Mouse (Mus musculus) CH12.LX (cell line): ENCODE results near the gene Rpl36-ps4. TPM values are rescaled to one million over a fixed set of nuclear protein-coding genes. Genes with fewer than 3 reads are reported as not detected.

Experiments
- DNase-seq: peaks from one replicate; pipeline ENCODE4 v3.0.0-alpha.2; 2013; ENCODE audit errors: extremely low read depth
- H3K27ac ChIP-seq: 2 replicates; pipeline ENCODE4 v1.5.1; 2012; ENCODE audit warnings: low read depth, mild to moderate bottlenecking, control low read depth, moderate library complexity; ENCODE audit not compliant: insufficient read depth
- H3K27me3 ChIP-seq: replicated peaks from 2 replicates; pipeline ENCODE3; 2012; ENCODE audit warnings: inconsistent platforms
- H3K36me3 ChIP-seq, 2 experiments: replicated peaks in 1 of 2; 2 replicates each; pipeline versions ENCODE3 to v1.6.1; 2012; ENCODE audit warnings: inconsistent platforms in 1 of 2, low read length in 1 of 2, mild to moderate bottlenecking in 1 of 2, mixed read lengths in 1 of 2, moderate library complexity in 1 of 2; ENCODE audit not compliant: control insufficient read depth in 1 of 2, insufficient read depth in 1 of 2
- H3K4me1 ChIP-seq, 2 experiments: 2 replicates each; pipeline ENCODE4 v1.6.1; 2012; ENCODE audit warnings: inconsistent platforms in 1 of 2, moderate library complexity in 1 of 2; ENCODE audit not compliant: insufficient read depth in 2 of 2, control insufficient read depth in 1 of 2
- H3K4me2 ChIP-seq: 2 replicates; pipeline ENCODE4 v1.6.1; 2012; ENCODE audit warnings: low read depth, mild to moderate bottlenecking, control low read depth; ENCODE audit not compliant: poor library complexity, insufficient read depth, severe bottlenecking
- H3K4me3 ChIP-seq, 3 experiments: fragments of 150-350 bp in 1 of 3; sonication (generic) in 1 of 3; replicated peaks in 1 of 3; 2 replicates each; pipeline versions ENCODE3 to v1.5.1; 2011 to 2012; ENCODE audit warnings: low read depth in 2 of 3, low read length in 2 of 3, mild to moderate bottlenecking in 2 of 3, moderate library complexity in 2 of 3, control low read depth in 1 of 3, improper control_type of control experiment in 1 of 3, inconsistent platforms in 1 of 3, mixed read lengths in 1 of 3; ENCODE audit not compliant: poor library complexity in 1 of 3
- H3K79me2 ChIP-seq: replicated peaks from 2 replicates; pipeline ENCODE4 v1.6.1; 2012; ENCODE audit warnings: mild to moderate bottlenecking, moderate library complexity; ENCODE audit not compliant: control insufficient read depth, poor library complexity, insufficient read depth, severe bottlenecking; ENCODE audit errors: extremely low read depth
- H3K9ac ChIP-seq: 2 replicates; pipeline ENCODE4 v1.6.1; 2012; ENCODE audit warnings: low read depth, mild to moderate bottlenecking, control low read depth, moderate library complexity; ENCODE audit not compliant: insufficient read depth
- H3K9me3 ChIP-seq: replicated peaks from 2 replicates; pipeline ENCODE3; 2012; ENCODE audit warnings: low read length, inconsistent platforms, mixed read lengths
- CHD1 ChIP-seq: IDR thresholded peaks from 2 replicates; pipeline ENCODE4 v1.6.1; 2012; ENCODE audit warnings: low read depth, low read length, improper control_type of control experiment, inconsistent platforms
- CHD2 ChIP-seq: IDR thresholded peaks from 2 replicates; pipeline ENCODE4 v1.6.1; 2011; ENCODE audit warnings: low read length, improper control_type of control experiment
- E2F4 ChIP-seq: IDR thresholded peaks from 2 replicates; pipeline ENCODE4 v1.6.1; 2011; ENCODE audit warnings: low read depth, low read length, improper control_type of control experiment; ENCODE audit not compliant: insufficient replicate concordance
- ELF1 ChIP-seq: IDR thresholded peaks from 2 replicates; pipeline ENCODE4 v1.6.1; 2014; ENCODE audit warnings: low read depth, mild to moderate bottlenecking, inconsistent platforms, low read length, improper control_type of control experiment
- EP300 ChIP-seq: IDR thresholded peaks from 2 replicates; pipeline ENCODE4 v1.6.1; 2011; ENCODE audit warnings: low read length, improper control_type of control experiment
- GABPA ChIP-seq: IDR thresholded peaks from 2 replicates; pipeline ENCODE4 v1.6.1; 2012; ENCODE audit warnings: low read depth, low read length, improper control_type of control experiment, inconsistent platforms; ENCODE audit not compliant: insufficient replicate concordance
- HCFC1 ChIP-seq: IDR thresholded peaks from 2 replicates; pipeline ENCODE4 v1.6.1; 2012; ENCODE audit warnings: low read depth, mild to moderate bottlenecking, inconsistent platforms, low read length, improper control_type of control experiment
- IRF4 ChIP-seq: IDR thresholded peaks from 2 replicates; pipeline ENCODE4 v1.6.1; 2014; ENCODE audit warnings: low read depth, mild to moderate bottlenecking, inconsistent platforms, low read length, improper control_type of control experiment
- JUN ChIP-seq: IDR thresholded peaks from 2 replicates; pipeline ENCODE4 v1.6.1; 2011; ENCODE audit warnings: low read depth, mild to moderate bottlenecking, low read length, improper control_type of control experiment, moderate library complexity; ENCODE audit not compliant: insufficient read depth
- JUND ChIP-seq: conservative IDR thresholded peaks from 2 replicates; pipeline ENCODE4 v1.6.1; 2011; ENCODE audit warnings: low read depth, low read length, improper control_type of control experiment
- MAFK ChIP-seq: IDR thresholded peaks from 2 replicates; pipeline ENCODE4 v1.6.1; 2011; ENCODE audit warnings: low read length, improper control_type of control experiment; ENCODE audit not compliant: insufficient replicate concordance
- MXI1 ChIP-seq: IDR thresholded peaks from 2 replicates; pipeline ENCODE4 v1.6.1; 2011; ENCODE audit warnings: mild to moderate bottlenecking, low read depth, low read length, improper control_type of control experiment
- MYC ChIP-seq: IDR thresholded peaks from 2 replicates; pipeline ENCODE4 v1.6.1; 2011; ENCODE audit warnings: low read depth, mild to moderate bottlenecking, improper control_type of control experiment, low read length
- NRF1 ChIP-seq: IDR thresholded peaks from 2 replicates; pipeline ENCODE4 v1.6.1; 2014; ENCODE audit warnings: low read depth, mild to moderate bottlenecking, inconsistent platforms, low read length, improper control_type of control experiment, moderate library complexity
- RAD21 ChIP-seq: IDR thresholded peaks from 2 replicates; pipeline ENCODE4 v1.6.1; 2011; ENCODE audit warnings: low read depth, mild to moderate bottlenecking, low read length, improper control_type of control experiment, moderate library complexity
- RCOR1 ChIP-seq: conservative IDR thresholded peaks from 2 replicates; pipeline ENCODE4 v1.6.1; 2012; ENCODE audit warnings: low read depth, mild to moderate bottlenecking, inconsistent platforms, low read length, improper control_type of control experiment
- SIN3A ChIP-seq: IDR thresholded peaks from 2 replicates; pipeline ENCODE4 v1.6.1; 2012; ENCODE audit warnings: low read length, improper control_type of control experiment, inconsistent platforms
- SMC3 ChIP-seq: IDR thresholded peaks from 2 replicates; pipeline ENCODE4 v1.6.1; 2011; ENCODE audit warnings: low read depth, low read length, improper control_type of control experiment
- TBP ChIP-seq: conservative IDR thresholded peaks from 2 replicates; pipeline ENCODE4 v1.6.1; 2011; ENCODE audit warnings: low read depth, low read length, improper control_type of control experiment
- TCF12 ChIP-seq: IDR thresholded peaks from 2 replicates; pipeline ENCODE4 v1.6.1; 2014; ENCODE audit warnings: low read depth, mild to moderate bottlenecking, inconsistent platforms, low read length, improper control_type of control experiment
- UBTF ChIP-seq: IDR thresholded peaks from 2 replicates; pipeline ENCODE4 v1.6.1; 2012; ENCODE audit warnings: low read depth, mild to moderate bottlenecking, inconsistent platforms, low read length, improper control_type of control experiment, moderate library complexity
- USF2 ChIP-seq: conservative IDR thresholded peaks from 2 replicates; pipeline ENCODE4 v1.6.1; 2011; ENCODE audit warnings: low read depth, low read length, improper control_type of control experiment
- ZMIZ1 ChIP-seq: IDR thresholded peaks from 2 replicates; pipeline ENCODE4 v1.6.1; 2012; ENCODE audit warnings: low read depth, mild to moderate bottlenecking, inconsistent platforms, low read length, improper control_type of control experiment
- dilution Hi-C: fragments of 300-500 bp; cut with MboI; formaldehyde crosslinking; loops from 2 replicates; pipeline ENCODE4 v1.14.3; 2020; ENCODE audit warnings: low sequenced_read_pairs; ENCODE audit not compliant: extremely low pct_unique_long_range_greater_than_20kb, extremely low pct_ligation_motif_present
- in situ Hi-C: fragments of 300-500 bp; cut with MboI; formaldehyde crosslinking; loops from 3 replicates; pipeline ENCODE4 v1.14.3; 2019; ENCODE audit warnings: low sequenced_read_pairs, low pct_ligation_motif_present, low pct_unique_long_range_greater_than_20kb, mixed read lengths
- polyA plus RNA-seq: library from polyadenylated mRNA; unstranded; fragments of >175 nt; gene quantifications from 2 replicates; pipeline ENCODE4 v1.2.1, GENCODE M21; 2012; ENCODE audit warnings: low read depth; ENCODE audit not compliant: insufficient read length
- total RNA-seq, 2 experiments: library from RNA; depleted of rRNA; stranded (reverse); fragments of 300-350 nt in 1 of 2; fragments of >200 nt in 1 of 2; gene quantifications; 2 replicates each; pipeline ENCODE4 v1.2.3; 2012 to 2014

Rpl36-ps4 gene
- total RNA-seq (2012; rRNA removed) (not detected in 2 replicates), total RNA-seq (2014; rRNA removed) (not detected in 2 replicates), polyA plus RNA-seq (not detected in 2 replicates)

DNA sequence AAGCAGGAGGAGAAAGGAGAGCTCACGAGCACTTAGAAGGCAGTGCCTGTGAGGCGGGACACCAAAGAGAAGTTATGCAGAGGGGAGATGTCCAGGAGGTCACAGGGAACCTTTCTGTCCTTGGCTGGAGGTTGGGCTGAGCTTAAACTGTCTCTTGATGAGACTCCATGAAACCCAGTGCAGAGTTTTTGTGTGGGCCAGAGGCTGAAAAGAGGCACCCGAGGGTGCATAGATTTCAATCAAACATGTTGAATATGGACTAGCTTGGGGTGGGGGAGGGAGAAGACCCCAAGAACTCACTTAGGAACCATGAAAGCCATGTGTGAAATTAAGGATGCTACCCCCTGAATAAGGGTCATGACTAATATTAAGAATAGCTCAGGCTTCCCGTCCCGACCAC is at the start of gene Rpl36-ps4:
Rpl36-ps4 (plus strand) TSS at position 301 of the 400 bp plus-strand sequence.
- in situ Hi-C loops: no loop called here

DNA sequence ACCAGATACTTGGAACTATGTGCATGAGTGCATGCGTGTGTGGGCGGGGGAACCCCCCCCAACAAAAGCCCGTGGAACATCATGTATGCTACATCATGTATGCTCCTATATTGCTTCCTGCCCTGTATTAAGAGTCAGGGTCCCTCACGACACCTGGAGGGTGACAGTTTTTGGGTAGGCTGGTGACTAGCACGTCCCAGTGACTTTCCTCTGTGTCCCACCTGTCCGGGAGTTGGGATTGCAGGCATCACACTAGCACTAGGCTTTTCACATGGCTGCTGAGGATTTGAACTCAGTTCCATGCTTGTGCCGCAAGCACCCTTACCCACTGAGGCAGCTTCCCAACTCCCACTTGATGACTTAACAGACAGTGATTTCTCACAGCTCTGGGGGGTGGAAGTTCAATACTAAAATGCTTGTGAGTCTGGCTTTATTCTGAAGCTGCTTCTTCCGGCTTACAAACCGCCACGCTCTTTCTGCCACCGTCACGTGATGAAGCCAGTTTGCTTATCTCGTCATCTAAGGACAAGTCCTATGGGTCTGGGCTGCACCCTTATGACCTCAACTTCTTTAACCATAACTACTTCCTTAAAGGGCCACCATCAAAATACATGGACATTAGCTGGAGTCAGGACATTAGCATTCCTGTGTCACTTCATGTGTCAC is 49.2 kb upstream of the Rpl36-ps4 start:
- H3K4me2 ChIP-seq: no peak overlapping the region
- no peaks in the 10 kb centered on the region for H3K27me3 ChIP-seq
- DNase-seq: peak; percentile 3
- no peaks in the 10 kb centered on the region for H3K9me3 ChIP-seq
- no peaks in the 10 kb centered on the region for H3K36me3 ChIP-seq
- no peak overlapping the region for H3K9ac ChIP-seq
- in situ Hi-C loops: no loop called here
- dilution Hi-C loops: no loop called here
- H3K79me2 ChIP-seq: no peaks in the 10 kb centered on the region
- no peak overlapping the region for H3K27ac ChIP-seq
- no peaks in the 10 kb centered on the region; a peak in 1 of 4 replicates for H3K4me1 ChIP-seq
- H3K4me3 ChIP-seq: no peak overlapping the region
- TF ChIP-seq MAFK (no peak), RCOR1 (no peak), NRF1 (no peak)

More for the DNA sequence above, at the start of gene Rpl36-ps4:
- H3K4me3 ChIP-seq: no peak within 1 kb of the TSS
- dilution Hi-C loops: no loop called here
- no peaks in the 10 kb centered on the region for H3K4me1 ChIP-seq
- TF ChIP-seq CHD2 (no peak), SIN3A (no peak), RAD21 (no peak), HCFC1 (no peak), TCF12 (no peak), TBP (no peak), MXI1 (no peak), JUN (no peak)
- H3K27me3 ChIP-seq: no peaks in the 10 kb centered on the region
- no peaks in the 10 kb centered on the region for H3K79me2 ChIP-seq
- no peaks in the 10 kb centered on the region for H3K36me3 ChIP-seq
- DNase-seq: no peak
- no peaks in the 10 kb centered on the region for H3K9me3 ChIP-seq
- no peak within 1 kb of the TSS for H3K27ac ChIP-seq
- H3K4me2 ChIP-seq: no peak within 1 kb of the TSS
- no peak within 1 kb of the TSS for H3K9ac ChIP-seq

DNA sequence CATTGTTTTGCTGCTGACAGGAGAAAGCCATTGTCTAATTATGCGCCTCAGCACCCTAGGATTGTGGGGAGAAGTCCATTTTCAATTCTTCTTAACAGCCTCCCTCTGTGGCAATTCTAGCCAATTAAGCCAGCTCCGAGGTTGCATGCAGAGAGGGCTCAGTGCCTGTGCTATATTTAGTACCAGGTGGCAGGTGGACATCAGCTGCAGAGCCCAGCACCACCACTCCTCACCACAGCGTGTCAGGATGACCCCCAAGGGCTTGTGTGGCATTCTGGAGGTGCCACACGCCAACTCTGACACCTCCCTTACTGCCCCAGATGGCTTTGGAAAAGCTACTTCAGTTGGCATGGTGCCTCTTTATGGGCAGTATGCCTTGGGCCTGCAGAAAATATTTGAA is 48.5 kb upstream of the Rpl36-ps4 start:
- in situ Hi-C loops: no loop called here
- Histone ChIP-seq H3K36me3 (no peaks in the 10 kb centered on the region), H3K27ac (no peak overlapping the region), H3K9me3 (no peaks in the 10 kb centered on the region), H3K4me1 (no peaks in the 10 kb centered on the region; a peak in 1 of 4 replicates), H3K79me2 (no peaks in the 10 kb centered on the region), H3K4me2 (no peak overlapping the region), H3K9ac (no peak overlapping the region), H3K4me3 (no peak overlapping the region), H3K27me3 (no peaks in the 10 kb centered on the region)
- no peak for DNase-seq
- dilution Hi-C loops: no loop called here
- TF ChIP-seq IRF4: no peak
- TF ChIP-seq SIN3A: no peak
- TF ChIP-seq GABPA: no peak
- TF ChIP-seq UBTF: no peak
- TF ChIP-seq SMC3: no peak
- no peak for TF ChIP-seq USF2
- no peak for TF ChIP-seq EP300
- no peak for TF ChIP-seq CHD1
- TF ChIP-seq ZMIZ1: no peak
- TF ChIP-seq JUND: no peak
- no peak for TF ChIP-seq MXI1
- TF ChIP-seq E2F4: no peak
- no peak for TF ChIP-seq MYC
- no peak for TF ChIP-seq ELF1
